Mouse (Mus musculus): ENCODE results near the gene Atat1.
"Not testable (repeated sequence)": the region's sequence is repeated elsewhere in the genome, so short reads cannot be mapped to it uniquely, and the experiment has no call there.

Atat1 gene

GRCm38 (mm10) chr17:35909919-35910369 lies at the start of gene Atat1:
Gene Atat1, minus strand, starts transcription at chr17:35910075.
- DNase-seq, result peak; percentile 98 to 100

DNA sequence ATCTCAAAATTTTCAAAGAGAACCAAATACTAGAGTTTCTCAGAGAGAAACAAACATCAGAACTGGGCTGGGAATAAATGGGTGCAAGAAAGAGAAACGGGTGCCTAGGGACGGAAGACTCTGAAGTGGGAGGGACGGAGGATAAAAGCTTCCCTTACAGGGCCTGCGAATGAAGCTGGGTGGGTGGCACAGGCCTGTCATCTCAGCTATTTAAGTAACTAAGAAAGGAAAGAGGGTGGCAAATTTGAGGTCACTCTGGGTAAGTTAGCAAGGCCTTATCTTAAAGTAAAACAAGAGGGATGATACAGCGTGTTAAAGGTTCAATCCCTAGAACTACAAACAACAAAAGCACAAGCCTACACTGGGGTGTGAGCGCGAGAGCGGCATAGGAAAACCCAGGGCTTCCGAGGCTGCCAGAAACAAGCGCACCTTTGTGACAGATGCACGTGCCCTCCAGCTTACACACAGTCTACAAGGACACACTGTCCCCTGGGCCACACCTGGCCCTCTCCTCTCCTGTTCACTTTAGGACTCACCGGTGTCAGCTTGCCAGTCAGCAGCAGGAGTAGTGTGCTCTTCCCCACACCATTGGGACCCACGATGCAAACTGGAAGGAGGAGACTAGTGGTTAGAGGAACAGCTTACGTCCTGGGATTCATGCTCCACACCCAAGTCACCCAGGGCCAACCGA lies 48.8 kb upstream of the Atat1 start:
- DNase-seq, result no peak

- no peak for DNase-seq
Observed at GRCm38 (mm10) chr17:35954665-35955064, 44.8 kb upstream of the Atat1 start.

GRCm38 (mm10) chr17:35952559-35952958 lies 42.7 kb upstream of the Atat1 start:
- DNase-seq, result not testable (repeated sequence)

DNA sequence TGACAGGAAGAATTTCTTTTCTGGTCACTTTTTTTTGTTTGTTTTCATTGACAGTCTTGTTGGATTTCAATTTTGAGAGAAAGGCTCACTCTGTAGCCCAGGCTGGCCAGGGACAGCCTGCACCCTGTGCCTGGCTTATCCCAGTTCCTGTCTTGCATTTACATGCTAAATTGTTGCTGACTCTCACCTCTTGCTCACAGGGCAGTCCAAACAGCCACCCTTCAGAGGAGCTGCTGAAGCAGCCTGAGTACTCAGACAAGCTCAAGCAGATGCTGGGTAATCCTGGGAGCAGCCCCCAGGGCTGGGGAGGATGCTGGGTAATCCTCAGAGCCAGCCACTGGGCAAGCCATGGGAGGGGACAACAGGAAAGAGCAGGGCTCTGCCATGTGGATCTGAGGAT lies 41.1 kb upstream of the Atat1 start:
- DNase-seq, result not testable (repeated sequence)

GRCm38 (mm10) chr17:35939941-35940340 lies 30.1 kb upstream of the Atat1 start:
- DNase-seq, result no peak

- DNase-seq, result no peak
Observed at GRCm38 (mm10) chr17:35939108-35939507, 29.2 kb upstream of the Atat1 start.

GRCm38 (mm10) chr17:35937700-35938348 lies 27.9 kb upstream of the Atat1 start:
- peak; percentile 51 to 68 for DNase-seq

GRCm38 (mm10) chr17:35935763-35936162 lies 25.9 kb upstream of the Atat1 start:
- not testable (repeated sequence) for DNase-seq

DNA sequence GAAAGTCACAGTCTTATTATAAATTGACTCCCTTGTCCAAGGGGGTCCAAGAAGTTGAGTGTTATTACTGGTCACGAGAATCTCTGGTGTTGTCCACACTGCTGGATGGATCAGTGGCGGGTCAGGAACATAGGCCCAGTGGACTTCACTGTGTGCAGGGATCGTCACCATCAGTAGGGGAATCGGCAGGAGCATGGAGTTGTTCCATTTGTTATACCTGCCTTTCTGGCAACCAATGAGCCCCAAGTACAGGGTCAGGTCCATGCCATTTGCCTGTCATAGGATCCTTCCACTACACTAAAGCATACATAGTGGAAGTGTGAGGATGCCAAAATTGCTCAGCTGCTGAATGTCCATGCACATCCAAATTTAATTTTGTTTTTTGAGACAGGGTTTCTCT lies 22.7 kb upstream of the Atat1 start:
- DNase-seq, result no peak

DNA sequence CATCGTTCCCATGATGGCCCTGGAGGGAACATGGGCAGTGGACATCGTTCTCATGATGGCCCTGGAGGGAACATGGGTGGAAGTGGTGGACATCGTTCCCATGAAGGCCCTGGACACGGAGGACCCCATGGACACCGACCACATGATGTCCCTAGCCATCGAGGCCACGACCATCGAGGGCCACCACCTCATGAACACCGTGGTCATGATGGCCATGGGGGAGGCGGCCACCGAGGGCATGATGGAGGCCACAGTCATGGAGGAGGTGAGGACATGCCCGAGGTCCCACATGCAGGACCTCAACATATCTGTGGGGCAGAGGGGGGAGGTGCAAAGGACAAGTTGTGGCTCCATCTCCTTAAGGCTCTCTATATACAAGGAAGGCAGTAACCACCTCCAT lies 20.8 kb upstream of the Atat1 start:
- no peak for DNase-seq

- DNase-seq, result no peak
Observed at GRCm38 (mm10) chr17:35929534-35929933, 19.7 kb upstream of the Atat1 start.

DNA sequence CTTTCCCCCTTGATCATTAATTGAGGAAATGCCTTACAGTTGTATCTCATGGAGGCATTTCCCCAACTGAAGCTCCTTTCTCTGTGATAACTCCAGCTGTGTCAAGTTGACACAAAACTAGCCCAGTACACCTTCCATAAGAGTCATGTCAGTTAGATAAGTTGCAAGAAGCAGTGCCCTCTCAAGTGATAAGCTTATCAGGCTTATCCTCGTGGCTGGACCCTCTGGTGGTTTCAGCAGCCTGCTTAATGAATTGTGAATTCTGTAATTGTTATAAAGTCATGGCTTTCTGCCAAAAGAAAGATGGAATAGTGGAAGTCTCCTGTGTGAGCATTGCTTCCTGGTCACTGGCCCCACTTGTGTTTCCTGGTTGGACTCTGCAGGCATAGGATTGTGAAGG lies 17.6 kb upstream of the Atat1 start:
- DNase-seq, result no peak

- peak in 1 of 2 experiments; percentile 57 for DNase-seq
Observed at GRCm38 (mm10) chr17:35923281-35923680, 13.4 kb upstream of the Atat1 start.

DNA sequence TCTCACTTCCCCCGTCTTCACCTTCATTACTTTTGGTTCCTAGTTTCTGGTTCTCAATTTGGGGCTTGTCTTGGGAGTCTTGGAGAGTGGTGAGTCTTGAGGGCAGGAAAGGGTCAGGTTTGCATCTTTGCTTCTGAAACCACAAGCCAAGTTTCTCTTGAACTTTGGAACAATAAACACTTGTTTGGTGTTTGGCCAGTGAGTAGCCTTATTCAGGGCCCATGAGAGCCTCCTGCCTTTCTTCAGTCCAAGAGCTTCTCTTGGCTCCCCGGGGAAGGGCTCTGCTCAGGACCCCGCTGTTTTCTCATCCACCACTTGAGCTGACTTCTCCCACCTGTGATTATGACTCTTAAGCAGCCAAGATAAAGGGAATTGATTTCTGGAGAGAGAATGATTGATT lies 12.7 kb upstream of the Atat1 start:
- DNase-seq, result peak; percentile 33 to 56

GRCm38 (mm10) chr17:35921710-35922109 lies 11.8 kb upstream of the Atat1 start:
- peak in 1 of 2 experiments; percentile 26 for DNase-seq

GRCm38 (mm10) chr17:35920862-35921562 lies 11.1 kb upstream of the Atat1 start:
- peak; percentile 46 to 62 for DNase-seq

DNA sequence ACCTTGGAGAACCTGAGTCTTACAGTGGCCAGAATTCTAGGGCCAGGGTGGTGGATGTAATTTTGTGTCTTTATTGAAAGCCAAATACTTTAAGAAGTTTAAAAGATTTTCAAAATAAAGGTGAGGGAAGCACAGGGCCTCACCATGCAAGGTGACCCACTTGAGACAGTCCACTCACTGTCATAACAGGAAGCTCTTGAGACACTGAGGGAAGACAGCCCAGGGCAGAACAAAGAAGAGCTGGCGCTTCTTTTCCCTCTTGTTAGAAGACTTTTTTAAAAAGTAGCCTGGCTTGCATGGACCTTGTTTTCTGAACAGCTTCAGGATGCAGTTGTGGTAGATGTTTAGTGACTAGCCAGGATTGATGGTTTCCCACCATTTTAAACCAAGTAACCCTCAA lies 10.5 kb upstream of the Atat1 start:
- DNase-seq, result peak in 1 of 2 experiments; percentile 27

- peak in 1 of 2 experiments; percentile 41 for DNase-seq
Observed at GRCm38 (mm10) chr17:35919864-35920301, 10.0 kb upstream of the Atat1 start.

DNA sequence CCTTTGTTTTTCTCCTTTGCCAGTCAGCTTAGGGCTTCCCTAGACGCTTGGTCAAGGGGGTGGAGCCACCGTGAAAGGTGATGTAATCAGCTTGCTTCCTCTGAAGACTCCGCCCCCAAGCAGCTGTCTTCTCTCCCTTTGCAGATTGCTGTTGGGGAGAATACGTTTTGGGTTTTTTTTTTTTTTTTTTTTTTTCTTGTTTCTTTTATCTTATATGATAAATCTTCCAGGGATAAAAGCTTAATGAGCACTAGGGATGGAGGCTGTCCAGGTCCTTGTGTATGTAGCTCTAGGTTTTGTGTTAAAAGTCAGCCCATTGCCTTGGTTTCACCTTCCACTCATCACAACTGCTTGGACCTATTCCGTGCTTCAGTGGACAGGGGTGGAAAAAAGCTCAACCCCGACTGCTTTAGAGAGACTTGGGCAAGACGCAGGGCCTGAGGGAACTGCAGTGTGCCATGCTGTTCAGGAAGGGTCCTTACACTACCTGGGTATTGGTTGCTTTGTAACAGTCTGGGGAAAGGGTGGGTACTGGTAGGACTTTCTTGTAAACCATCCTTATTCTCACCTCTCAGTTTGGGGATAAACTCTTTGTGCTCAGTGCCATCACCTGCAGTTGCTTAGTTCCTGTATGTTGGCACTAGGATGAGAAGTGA lies 9.3 kb upstream of the Atat1 start:
- DNase-seq, result peak; percentile 98

DNA sequence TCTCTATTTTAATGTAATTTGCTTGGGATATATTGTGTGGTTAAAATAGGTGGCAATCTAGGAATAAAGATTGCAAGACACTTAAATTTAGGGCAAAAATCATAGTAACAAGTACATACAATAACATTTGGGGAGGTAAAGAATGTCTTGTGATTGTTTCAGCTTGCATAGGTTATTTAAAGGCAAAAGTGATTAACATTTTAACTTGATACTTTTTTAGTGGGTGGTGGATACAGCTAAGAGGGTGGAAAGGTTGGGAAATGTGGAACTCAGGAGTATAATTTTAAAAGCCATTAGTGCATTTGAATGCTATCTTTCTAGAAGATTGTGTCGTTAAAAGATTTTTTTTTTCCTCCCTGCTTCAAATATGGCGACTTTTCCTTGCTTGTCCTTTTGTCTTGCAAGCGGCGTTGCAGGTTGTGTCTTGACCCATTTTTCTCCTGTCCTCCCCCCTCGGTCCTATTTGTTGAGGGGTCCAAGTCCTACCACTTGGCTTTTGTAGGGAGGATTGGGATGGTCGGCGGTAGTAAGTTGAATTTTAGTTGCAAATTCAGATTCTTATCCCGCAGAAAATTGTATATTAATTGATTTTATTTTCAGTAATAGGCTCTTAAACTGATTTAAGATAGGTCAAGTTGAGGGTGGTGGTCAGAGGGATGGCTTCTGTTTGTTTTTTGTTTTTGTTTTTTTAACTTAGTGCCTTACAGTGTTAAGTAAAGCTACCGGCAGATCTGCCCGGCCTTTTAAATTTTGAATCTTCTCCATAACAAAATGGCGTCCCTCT lies 8.6 kb upstream of the Atat1 start:
- DNase-seq, result peak; percentile 49 to 58
